Mouse (Mus musculus): ENCODE measurements around the gene Gm29427.

- TF ChIP-seq TAL1 (IDR thresholded peaks at IDR 0.05; ENCODE audit: low read length) = no peak
- TF ChIP-seq GATA1 (IDR thresholded peaks at IDR 0.05; ENCODE audit: low read length) = no peak
Measured at GRCm38 (mm10) chr1:130728708-130729107, 13.1 kb upstream of the Gm29427 start.

Measured in erythroblast, embryonic 14.5 days (primary cell).